Mouse (Mus musculus) limb, embryonic 12.5 days (tissue): ENCODE results near the gene Slc35g3. TPM values are rescaled to one million over a fixed set of nuclear protein-coding genes. Genes with fewer than 3 reads are reported as not detected.
A peak's percentile ranks its signal among the peaks of the same experiment; 100 is the strongest.

ENCODE experiments used
- ATAC-seq: fragments of 200-750 bp; cut with Nextera tagmentation; 2 replicates; pipeline ENCODE4 v1.8.0; 2017; ENCODE audit warnings: low read depth, moderate TSS enrichment; ENCODE audit not compliant: insufficient number of reproducible peaks, insufficient read depth, low FRiP score, low TSS enrichment
- H3K27ac ChIP-seq: fragments of 300-500 bp; sonication (generic); 2 replicates; pipeline ENCODE4 v1.5.1; 2016; ENCODE audit warnings: mild to moderate bottlenecking, moderate library complexity
- H3K27me3 ChIP-seq: fragments of 300-500 bp; sonication (generic); 2 replicates; pipeline ENCODE4 v1.6.1; 2016; ENCODE audit warnings: mild to moderate bottlenecking, moderate library complexity
- H3K36me3 ChIP-seq: fragments of 300-500 bp; sonication (generic); 2 replicates; pipeline ENCODE4 v1.6.1; 2016; ENCODE audit warnings: mild to moderate bottlenecking, moderate library complexity
- H3K4me1 ChIP-seq: fragments of 300-500 bp; sonication (generic); replicated peaks from 2 replicates; pipeline ENCODE4 v1.6.1; 2016
- H3K4me2 ChIP-seq: fragments of 300-500 bp; sonication (generic); 2 replicates; pipeline ENCODE4 v1.6.1; 2016; ENCODE audit warnings: mild to moderate bottlenecking, moderate library complexity
- H3K4me3 ChIP-seq: fragments of 300-500 bp; sonication (generic); replicated peaks from 2 replicates; pipeline ENCODE4 v1.5.1; 2016; ENCODE audit warnings: mild to moderate bottlenecking
- H3K9ac ChIP-seq: fragments of 300-500 bp; sonication (generic); replicated peaks from 2 replicates; pipeline ENCODE4 v1.6.1; 2016; ENCODE audit warnings: mild to moderate bottlenecking, moderate library complexity
- H3K9me3 ChIP-seq: fragments of 300-500 bp; sonication (generic); 2 replicates; pipeline ENCODE4 v1.6.1; 2016; ENCODE audit warnings: mild to moderate bottlenecking, moderate library complexity
- WGBS: fragments of 180-500 bp; shearing (Covaris S2); methylation state at CpG from one replicate; pipeline ENCODE4 v1.1.7; 2016; 5-methylcytosine and 5-hydroxymethylcytosine counted together
- polyA plus RNA-seq: library from polyadenylated mRNA; unstranded; fragments of >200 nt; fragmentation: Nextera tagmentation; extraction: Ambion mirVana; gene quantifications from 2 replicates; pipeline ENCODE4 v1.2.1, GENCODE M21; 2016

The Slc35g3 gene
- polyA plus RNA-seq, 1 experiment from 2014 or later, result 0.18 TPM

GRCm38 (mm10) chr11:69800392-69801197 is 38.8 kb upstream of the Slc35g3 start:
- H3K4me1 ChIP-seq, result peaks cover 63% of the 10 kb centered on the region
- ATAC-seq, result peak; percentile 61; the same call in 1 of the 2 replicates

DNA sequence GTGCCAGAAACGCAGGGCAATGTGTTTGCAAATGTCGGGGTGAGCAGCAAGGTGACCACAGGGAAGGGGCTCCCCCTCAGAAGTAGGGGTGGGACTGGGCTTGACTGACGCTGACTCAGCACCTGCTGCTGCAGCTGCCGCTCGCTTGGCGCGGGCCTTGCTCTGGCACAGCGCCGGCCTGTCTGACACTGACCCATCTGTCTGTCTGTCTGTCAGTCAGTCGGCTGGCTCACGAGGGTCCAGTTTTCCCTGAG is 38.3 kb upstream of the Slc35g3 start:
- Histone ChIP-seq H3K4me1 (peaks cover 64% of the 10 kb centered on the region), H3K9me3 (no peaks in the 10 kb centered on the region), H3K9ac (peak overlapping the region; percentile 68; the same call in 1 of the 2 replicates), H3K4me2 (peak overlapping the region; percentile 92), H3K27ac (0 out of 2 replicates have a peak overlapping the region, but pooled peaks have one; percentile 47), H3K4me3 (peak overlapping the region; percentile 57), H3K36me3 (no peaks in the 10 kb centered on the region), H3K27me3 (peaks cover 96% of the 10 kb centered on the region)
- 2% methylated on average over 11 of the region's 11 CpGs for WGBS
- ATAC-seq, result peak; percentile 3; the same call in 1 of the 2 replicates

More at GRCm38 (mm10) chr11:69800392-69801197, 38.8 kb upstream of the Slc35g3 start:
- H3K27ac ChIP-seq, result peak overlapping the region; percentile 47
- no peaks in the 10 kb centered on the region for H3K9me3 ChIP-seq
- WGBS, result under 1% methylated on average over 35 of the region's 36 CpGs
- H3K9ac ChIP-seq, result peak overlapping the region; percentile 68
- peaks cover 99% of the 10 kb centered on the region for H3K27me3 ChIP-seq
- H3K36me3 ChIP-seq, result no peaks in the 10 kb centered on the region
- peak overlapping the region; percentile 92 for H3K4me2 ChIP-seq
- H3K4me3 ChIP-seq, result peak overlapping the region; percentile 57

DNA sequence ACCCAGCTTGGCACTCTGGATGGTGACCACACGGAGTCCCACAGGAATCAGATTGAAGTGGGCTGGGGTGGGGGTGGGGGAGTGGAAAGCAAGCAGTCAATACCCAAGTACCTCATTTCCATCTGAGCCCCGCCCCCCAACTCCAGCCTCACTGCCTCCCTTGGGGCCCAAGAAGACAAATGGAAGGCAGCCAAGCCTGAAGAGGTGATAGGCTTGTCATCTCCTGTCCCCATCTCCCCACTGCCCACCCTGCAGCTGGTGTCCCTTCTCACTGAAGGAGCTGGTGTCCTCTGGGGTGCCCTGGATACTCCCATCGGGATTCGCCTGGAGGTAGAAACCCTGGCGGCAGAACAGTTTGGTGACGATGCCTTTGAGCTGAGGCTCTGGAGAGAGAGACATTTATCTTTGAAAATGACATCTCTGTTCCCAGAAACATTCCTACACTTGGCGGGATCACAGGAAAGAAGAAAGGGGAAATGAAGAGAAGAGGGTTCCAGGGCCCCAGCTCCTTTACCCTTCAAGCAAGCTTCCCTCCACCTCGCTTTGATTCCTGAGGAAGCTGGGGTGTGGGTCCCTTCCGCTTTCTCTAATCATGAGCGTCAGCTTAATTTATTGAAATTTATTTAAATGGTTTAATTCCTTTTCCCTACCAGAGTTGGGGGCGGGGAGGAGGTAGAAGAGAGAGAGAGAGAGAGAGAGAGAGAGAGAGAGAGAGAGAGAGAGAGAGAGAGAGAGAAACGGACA is 37.8 kb upstream of the Slc35g3 start:
- Histone ChIP-seq H3K9me3 (no peaks in the 10 kb centered on the region), H3K4me1 (peaks cover 59% of the 10 kb centered on the region), H3K4me2 (peak overlapping the region; percentile 92), H3K27me3 (peaks cover 94% of the 10 kb centered on the region), H3K36me3 (no peaks in the 10 kb centered on the region), H3K27ac (0 out of 2 replicates have a peak overlapping the region, but pooled peaks have one; percentile 47), H3K9ac (peak overlapping the region; percentile 68; the same call in 1 of the 2 replicates), H3K4me3 (peak overlapping the region; percentile 57)
- ATAC-seq, result no peak
- 24% methylated on average over 12 of the region's 12 CpGs for WGBS

GRCm38 (mm10) chr11:69797924-69798323 is 36.2 kb upstream of the Slc35g3 start:
- H3K36me3 ChIP-seq, result no peaks in the 10 kb centered on the region
- no peak overlapping the region for H3K9ac ChIP-seq
- H3K4me2 ChIP-seq, result no peak overlapping the region
- peaks cover 42% of the 10 kb centered on the region for H3K4me1 ChIP-seq
- ATAC-seq, result no peak
- no peaks in the 10 kb centered on the region for H3K9me3 ChIP-seq
- peaks cover 90% of the 10 kb centered on the region for H3K27me3 ChIP-seq
- H3K4me3 ChIP-seq, result no peak overlapping the region
- WGBS, result 75% methylated on average over 7 of the region's 7 CpGs
- H3K27ac ChIP-seq, result no peak overlapping the region

DNA sequence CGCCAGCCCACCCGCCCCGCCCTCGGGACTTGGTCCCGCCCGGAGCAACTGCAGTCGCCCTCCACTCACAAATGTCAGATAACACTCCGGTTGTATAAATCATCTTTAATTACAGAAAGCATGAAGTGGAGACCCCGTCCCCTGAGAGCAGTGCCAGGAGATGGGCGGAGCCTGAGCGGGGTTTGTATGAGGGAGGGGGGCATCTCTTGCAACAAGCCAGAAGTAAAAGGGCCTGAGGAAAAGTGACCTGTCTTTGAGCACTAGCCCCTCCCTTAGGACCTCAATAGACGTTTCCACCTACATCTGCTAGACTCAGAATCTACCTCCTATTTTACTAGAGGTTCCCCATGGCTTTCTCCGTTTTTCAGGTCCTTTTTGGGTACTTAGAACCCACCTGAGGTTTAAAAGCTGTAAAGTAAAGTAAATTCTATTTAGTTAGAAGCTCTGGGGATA is 34.2 kb upstream of the Slc35g3 start:
- no peaks in the 10 kb centered on the region for H3K9me3 ChIP-seq
- H3K36me3 ChIP-seq, result no peaks in the 10 kb centered on the region
- peak overlapping the region; percentile 80 for H3K4me2 ChIP-seq
- no peak overlapping the region for H3K27ac ChIP-seq
- H3K27me3 ChIP-seq, result peaks cover 74% of the 10 kb centered on the region
- no peak for ATAC-seq
- peak overlapping the region; percentile 49 for H3K4me3 ChIP-seq
- WGBS, result 3% methylated on average over 13 of the region's 13 CpGs
- peak overlapping the region; percentile 37; the same call in 1 of the 2 replicates for H3K9ac ChIP-seq
- peaks cover 23% of the 10 kb centered on the region for H3K4me1 ChIP-seq

DNA sequence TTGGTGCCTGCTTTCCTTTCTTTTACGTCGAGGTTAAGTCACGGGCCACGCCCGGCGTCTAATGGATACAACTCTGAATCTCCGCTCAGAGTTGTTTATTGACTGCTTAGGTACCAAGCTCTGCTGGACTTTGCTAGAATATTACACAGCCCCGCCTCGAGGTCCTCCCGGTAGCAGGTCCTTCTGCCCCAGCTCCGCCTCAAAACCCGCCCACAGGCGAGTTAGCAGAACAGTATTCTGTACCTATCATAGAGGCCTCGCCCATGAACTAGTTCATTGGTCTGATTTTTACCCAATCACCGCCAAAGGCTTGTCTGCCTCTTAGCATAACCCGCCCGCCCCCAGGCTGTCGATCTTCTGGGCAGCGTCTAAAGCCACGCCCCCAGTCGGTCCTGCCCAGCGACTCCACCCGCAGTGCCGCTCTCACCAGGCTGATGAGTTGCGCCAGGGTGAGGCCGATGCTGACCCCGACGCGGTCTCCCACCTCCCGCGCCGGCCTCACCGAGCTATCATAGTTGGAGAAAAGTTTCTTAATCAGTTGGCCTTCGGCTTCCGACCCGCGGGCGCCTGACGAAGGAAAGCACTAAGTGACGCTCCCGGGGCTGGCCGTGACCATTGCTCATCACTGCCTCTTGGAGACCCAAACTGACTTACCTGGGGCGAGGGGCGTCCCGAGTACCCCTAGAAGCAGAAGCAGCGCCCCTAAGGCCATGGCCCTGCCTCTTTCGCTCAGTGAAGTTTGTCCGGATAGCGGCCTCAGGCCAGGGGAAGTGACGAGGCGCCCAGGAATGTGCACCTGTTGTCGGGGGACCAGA is 33.6 kb upstream of the Slc35g3 start, which contains the start of gene Chrnb1:
Chrnb1 (minus strand) TSS at position 776 of the 815 bp plus-strand sequence.
- H3K36me3 ChIP-seq, result no peaks in the 10 kb centered on the region
- peak; percentile 93 for ATAC-seq
- peak within 1 kb of the TSS; percentile 70; the same call in 1 of the 2 replicates for H3K27ac ChIP-seq
- H3K9me3 ChIP-seq, result no peaks in the 10 kb centered on the region
- WGBS, result 2% methylated on average over 52 of the region's 52 CpGs
- H3K27me3 ChIP-seq, result peaks cover 68% of the 10 kb centered on the region
- peaks cover 19% of the 10 kb centered on the region for H3K4me1 ChIP-seq
- peak within 1 kb of the TSS; percentile 80 for H3K4me2 ChIP-seq
- peak within 1 kb of the TSS; percentile 37 for H3K9ac ChIP-seq
- peak within 1 kb of the TSS; percentile 49 for H3K4me3 ChIP-seq

- 63% methylated on average over 5 of the region's 5 CpGs for WGBS
- Histone ChIP-seq H3K27me3 (peaks cover 48% of the 10 kb centered on the region), H3K9ac (no peak overlapping the region), H3K4me1 (peaks cover 7% of the 10 kb centered on the region), H3K36me3 (no peaks in the 10 kb centered on the region), H3K9me3 (no peaks in the 10 kb centered on the region), H3K4me2 (no peak overlapping the region), H3K4me3 (no peak overlapping the region), H3K27ac (no peak overlapping the region)
- ATAC-seq, result no peak
These were observed 31.7 kb upstream of the Slc35g3 start for GRCm38 (mm10) chr11:69793429-69793828.

DNA sequence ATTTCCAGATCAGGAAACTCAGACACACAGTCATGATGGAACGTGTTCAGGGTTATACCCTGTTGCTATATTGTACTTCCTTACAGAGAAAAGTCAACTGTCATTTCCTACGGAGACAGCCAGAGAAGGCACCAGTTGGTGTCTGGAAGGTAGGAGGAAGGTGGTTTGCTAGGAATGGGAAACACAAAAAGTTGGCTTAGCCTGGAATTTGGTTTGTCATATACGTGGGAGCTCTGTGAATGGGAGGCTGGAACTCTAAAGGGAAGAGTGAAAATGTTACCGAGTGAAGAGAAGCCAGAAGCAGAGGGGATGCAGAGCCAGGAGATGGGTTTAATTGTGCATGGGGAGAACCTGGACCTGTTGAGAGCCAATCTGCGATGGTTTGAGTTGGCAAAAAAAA is 29.7 kb upstream of the Slc35g3 start:
- Histone ChIP-seq H3K27me3 (peaks cover 29% of the 10 kb centered on the region), H3K4me2 (no peak overlapping the region), H3K4me3 (no peak overlapping the region), H3K36me3 (no peaks in the 10 kb centered on the region), H3K9me3 (no peaks in the 10 kb centered on the region), H3K9ac (no peak overlapping the region), H3K27ac (no peak overlapping the region), H3K4me1 (peaks cover 7% of the 10 kb centered on the region)
- ATAC-seq, result no peak
- WGBS, result 69% methylated on average over 5 of the region's 5 CpGs

DNA sequence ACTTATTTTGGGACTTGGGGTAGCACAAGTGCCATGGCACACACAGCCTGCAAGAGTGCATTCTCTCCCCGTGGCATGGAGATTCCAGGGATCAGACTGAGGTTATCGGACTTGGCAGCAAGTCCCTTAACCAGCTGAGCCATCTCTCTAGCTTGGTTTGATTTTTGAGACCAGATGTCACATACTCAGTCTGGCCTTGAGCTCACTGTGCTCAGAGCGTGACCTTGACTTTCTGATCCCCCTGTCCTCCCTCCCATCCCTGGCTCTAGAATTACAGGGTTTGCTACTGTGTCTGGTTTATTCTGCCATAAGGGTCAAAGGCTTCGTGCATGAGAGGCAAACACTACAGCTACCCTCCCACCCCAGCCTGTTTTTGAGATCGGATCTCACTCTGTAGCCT is 27.7 kb upstream of the Slc35g3 start:
- Histone ChIP-seq H3K9me3 (no peaks in the 10 kb centered on the region), H3K27ac (no peak overlapping the region), H3K4me3 (no peak overlapping the region), H3K9ac (no peak overlapping the region), H3K4me2 (no peak overlapping the region), H3K36me3 (no peaks in the 10 kb centered on the region), H3K27me3 (peaks cover 17% of the 10 kb centered on the region), H3K4me1 (no peaks in the 10 kb centered on the region)
- no peak for ATAC-seq
- 64% methylated on average over 5 of the region's 5 CpGs for WGBS

- 91% methylated on average over 5 of the region's 5 CpGs for WGBS
These were observed 25.5 kb upstream of the Slc35g3 start for GRCm38 (mm10) chr11:69787306-69787705.

More at GRCm38 (mm10) chr11:69787306-69787705, 25.5 kb upstream of the Slc35g3 start:
- Histone ChIP-seq H3K27ac (no peak overlapping the region), H3K36me3 (no peaks in the 10 kb centered on the region), H3K9me3 (no peaks in the 10 kb centered on the region), H3K4me2 (no peak overlapping the region), H3K27me3 (peaks cover 2% of the 10 kb centered on the region; the same call in 1 of the 2 replicates), H3K4me3 (no peak overlapping the region), H3K9ac (no peak overlapping the region), H3K4me1 (no peaks in the 10 kb centered on the region)
- ATAC-seq, result no peak
